ENCODE assay signal across 8 mouse cellular contexts in the genomic region with DNA sequence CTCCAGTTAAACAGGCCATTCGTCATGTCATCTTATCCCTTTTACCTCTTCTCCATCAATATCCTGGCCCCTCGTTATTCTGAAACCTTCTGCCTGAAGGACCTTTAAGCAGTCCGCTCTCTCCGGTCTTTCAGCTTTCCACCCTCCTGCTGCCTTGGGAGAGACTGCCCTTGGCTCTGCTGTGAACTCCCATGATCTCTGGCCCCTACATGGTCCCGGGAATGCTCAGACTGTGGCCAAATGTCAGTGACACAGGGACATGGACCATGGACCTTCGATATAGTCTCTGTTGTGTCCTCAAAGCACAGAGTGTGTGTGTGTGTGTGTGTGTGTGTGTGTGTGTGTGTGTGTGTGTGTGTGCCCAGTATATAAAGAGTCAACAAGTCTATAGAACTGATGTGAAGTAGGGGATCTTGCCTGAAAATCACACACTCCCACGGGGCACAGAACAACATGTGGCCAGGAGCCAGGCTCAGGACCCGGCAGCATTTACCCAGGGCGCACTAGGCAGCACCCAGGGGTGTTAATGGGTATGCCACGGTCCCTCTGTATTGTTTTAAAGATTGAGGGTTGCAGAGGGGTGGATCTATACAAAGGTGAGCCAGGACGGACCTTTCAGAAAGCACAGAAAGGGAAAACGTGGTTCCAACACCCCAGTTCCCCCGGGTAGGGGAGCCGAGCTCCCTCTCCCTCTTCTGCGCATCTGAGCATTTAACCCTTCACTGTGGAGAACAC. TPM values are rescaled to one million over a fixed set of nuclear protein-coding genes. Genes with fewer than 3 reads are reported as not detected.
DNase-seq lines count a peak whose midpoint lies in the region; ATAC-seq lines count a peak whose summit lies in the region.

No protein-coding gene starts in this region.

- no peak overlapping the region for H3K9ac ChIP-seq in heart, embryonic 12.5 days
- no peak overlapping the region for H3K9ac ChIP-seq in embryonic facial prominence, embryonic 12.5 days
- H3K9ac ChIP-seq in hindbrain, embryonic 14.5 days = peak overlapping the region; percentile 25; the same call in 1 of the 2 replicates
- no peak overlapping the region for H3K9ac ChIP-seq in midbrain, embryonic 12.5 days (replicated peaks)

- 67% methylated on average over 15 of the region's 15 CpGs for WGBS in heart, embryonic 12.5 days
- 33% methylated on average over 15 of the region's 15 CpGs for WGBS in embryonic facial prominence, embryonic 12.5 days
- 27% methylated on average over 15 of the region's 15 CpGs for WGBS in hindbrain, embryonic 14.5 days
- WGBS in midbrain, embryonic 12.5 days = 42% methylated on average over 15 of the region's 15 CpGs

- no peaks in the 10 kb centered on the region for H3K9me3 ChIP-seq in heart, embryonic 12.5 days (replicated peaks)
- H3K9me3 ChIP-seq in embryonic facial prominence, embryonic 12.5 days = no peaks in the 10 kb centered on the region
- no peaks in the 10 kb centered on the region for H3K9me3 ChIP-seq in hindbrain, embryonic 14.5 days (ENCODE audit: control insufficient read depth, low read length)
- H3K9me3 ChIP-seq in midbrain, embryonic 12.5 days = no peaks in the 10 kb centered on the region

- ATAC-seq in heart, embryonic 12.5 days (ENCODE audit: insufficient number of reproducible peaks, low FRiP score) = no peak
- ATAC-seq in embryonic facial prominence, embryonic 12.5 days (ENCODE audit: insufficient number of reproducible peaks, insufficient read depth, low FRiP score, low TSS enrichment) = no peak
- no peak for ATAC-seq in hindbrain, embryonic 14.5 days (ENCODE audit: low FRiP score)
- ATAC-seq in midbrain, embryonic 12.5 days (ENCODE audit: low FRiP score, low read depth) = no peak

- H3K36me3 ChIP-seq in heart, embryonic 12.5 days = no peaks in the 10 kb centered on the region
- H3K36me3 ChIP-seq in embryonic facial prominence, embryonic 12.5 days = no peaks in the 10 kb centered on the region
- no peaks in the 10 kb centered on the region for H3K36me3 ChIP-seq in hindbrain, embryonic 14.5 days (replicated peaks; ENCODE audit: control insufficient read depth, insufficient read depth)
- no peaks in the 10 kb centered on the region for H3K36me3 ChIP-seq in midbrain, embryonic 12.5 days

- intact Hi-C loops in heart, postnatal 25 days (cut with DNase I) = no loop called here
- intact Hi-C loops in left cerebral cortex, postnatal 14 days (cut with DNase I) = no loop called here

- peaks cover 82% of the 10 kb centered on the region for H3K4me1 ChIP-seq in heart, embryonic 12.5 days (replicated peaks)
- H3K4me1 ChIP-seq in embryonic facial prominence, embryonic 12.5 days = peaks cover 74% of the 10 kb centered on the region
- H3K4me1 ChIP-seq in hindbrain, embryonic 14.5 days (replicated peaks; ENCODE audit: control insufficient read depth, insufficient read depth, low read length) = peaks cover 77% of the 10 kb centered on the region
- peaks cover 73% of the 10 kb centered on the region for H3K4me1 ChIP-seq in midbrain, embryonic 12.5 days

- H3K27ac ChIP-seq in heart, embryonic 12.5 days (ENCODE audit: poor library complexity, severe bottlenecking) = peak overlapping the region; percentile 64
- peak overlapping the region; percentile 78 for H3K27ac ChIP-seq in embryonic facial prominence, embryonic 12.5 days
- peak overlapping the region; percentile 92 for H3K27ac ChIP-seq in hindbrain, embryonic 14.5 days
- H3K27ac ChIP-seq in midbrain, embryonic 12.5 days (replicated peaks) = peak overlapping the region; percentile 78

- H3K4me3 ChIP-seq in heart, embryonic 12.5 days = no peak overlapping the region
- H3K4me3 ChIP-seq in embryonic facial prominence, embryonic 12.5 days = no peak overlapping the region
- no peak overlapping the region for H3K4me3 ChIP-seq in hindbrain, embryonic 14.5 days (replicated peaks; ENCODE audit: low read length)
- no peak overlapping the region for H3K4me3 ChIP-seq in midbrain, embryonic 12.5 days

- no peak overlapping the region for H3K4me2 ChIP-seq in heart, embryonic 12.5 days
- H3K4me2 ChIP-seq in embryonic facial prominence, embryonic 12.5 days (replicated peaks) = 0 out of 2 replicates have a peak overlapping the region, but pooled peaks have one; percentile 12
- H3K4me2 ChIP-seq in hindbrain, embryonic 14.5 days (replicated peaks) = peak overlapping the region; percentile 11; the same call in 1 of the 2 replicates
- H3K4me2 ChIP-seq in midbrain, embryonic 12.5 days (replicated peaks) = no peak overlapping the region

- H3K27me3 ChIP-seq in heart, embryonic 12.5 days (replicated peaks) = no peaks in the 10 kb centered on the region
- no peaks in the 10 kb centered on the region for H3K27me3 ChIP-seq in embryonic facial prominence, embryonic 12.5 days
- no peaks in the 10 kb centered on the region for H3K27me3 ChIP-seq in hindbrain, embryonic 14.5 days (ENCODE audit: control insufficient read depth, insufficient read depth, low read length)
- no peaks in the 10 kb centered on the region for H3K27me3 ChIP-seq in midbrain, embryonic 12.5 days

- no peak for DNase-seq in heart, postnatal 25 days (ENCODE audit: low spot score)
- no peak for DNase-seq in hindbrain, embryonic 14.5 days (ENCODE audit: low spot score)
- no peak for DNase-seq in adipocyte (ENCODE audit: low spot score)
- no peak for DNase-seq in lung, postnatal 14 days
- DNase-seq in left cerebral cortex, postnatal 14 days (ENCODE audit: low spot score in 2 of 2) = no peak

RNA-seq across cellular contexts. Expression of gene Tpcn1, which starts 23.1 kb away (rescaled TPM):
- 17.1 and 17.3 TPM in 2 replicates for polyA plus RNA-seq in heart, embryonic 12.5 days (2016; fragmentation: Nextera tagmentation; extraction: Ambion mirVana)
- total RNA-seq in heart, postnatal 25 days (2021) = 10 to 100 TPM; 36.0 to 37.9 TPM
- polyA plus RNA-seq in embryonic facial prominence, embryonic 12.5 days (2016; fragmentation: Nextera tagmentation; extraction: Ambion mirVana) = 17.4 and 18.9 TPM in 2 replicates
- 13.4 and 15.7 TPM in 2 replicates for polyA plus RNA-seq in hindbrain, embryonic 14.5 days (2014; fragmentation: Nextera tagmentation; extraction: Ambion mirVana)
- 12.9 and 14.2 TPM in 2 replicates for polyA plus RNA-seq in midbrain, embryonic 12.5 days (2016; fragmentation: Nextera tagmentation; extraction: Ambion mirVana)
- 10 to 100 TPM; 47.7 to 50.0 TPM for total RNA-seq in left cerebral cortex, postnatal 14 days (2021)

RNA-seq across cellular contexts. Expression of gene Iqcd, which starts 23.5 kb away (rescaled TPM):
- 0.19 and 0.33 TPM in 2 replicates for polyA plus RNA-seq in heart, embryonic 12.5 days (2016; fragmentation: Nextera tagmentation; extraction: Ambion mirVana)
- not detected for total RNA-seq in heart, postnatal 25 days (2021)
- polyA plus RNA-seq in embryonic facial prominence, embryonic 12.5 days (2016; fragmentation: Nextera tagmentation; extraction: Ambion mirVana) = 0.65 and 0.70 TPM in 2 replicates
- 1.5 and 1.9 TPM in 2 replicates for polyA plus RNA-seq in hindbrain, embryonic 14.5 days (2014; fragmentation: Nextera tagmentation; extraction: Ambion mirVana)
- 0.60 and 1.7 TPM in 2 replicates for polyA plus RNA-seq in midbrain, embryonic 12.5 days (2016; fragmentation: Nextera tagmentation; extraction: Ambion mirVana)
- total RNA-seq in left cerebral cortex, postnatal 14 days (2021) = under 1 TPM; 0.22 to 0.59 TPM

RNA-seq across cellular contexts. Expression of gene Rita1, which starts 47.1 kb away (rescaled TPM):
- 9.1 and 10.8 TPM in 2 replicates for polyA plus RNA-seq in heart, embryonic 12.5 days (2016; fragmentation: Nextera tagmentation; extraction: Ambion mirVana)
- total RNA-seq in heart, postnatal 25 days (2021) = 10 to 100 TPM; 15.4 to 18.7 TPM
- polyA plus RNA-seq in embryonic facial prominence, embryonic 12.5 days (2016; fragmentation: Nextera tagmentation; extraction: Ambion mirVana) = 16.7 and 17.5 TPM in 2 replicates
- 20.1 and 20.6 TPM in 2 replicates for polyA plus RNA-seq in hindbrain, embryonic 14.5 days (2014; fragmentation: Nextera tagmentation; extraction: Ambion mirVana)
- 15.5 and 16.0 TPM in 2 replicates for polyA plus RNA-seq in midbrain, embryonic 12.5 days (2016; fragmentation: Nextera tagmentation; extraction: Ambion mirVana)
- 10 to 100 TPM; 31.5 to 32.4 TPM for total RNA-seq in left cerebral cortex, postnatal 14 days (2021)

RNA-seq across cellular contexts. Expression of gene Ddx54, which starts 47.2 kb away (rescaled TPM):
- polyA plus RNA-seq in heart, embryonic 12.5 days (2016; fragmentation: Nextera tagmentation; extraction: Ambion mirVana) = 38.7 and 38.8 TPM in 2 replicates
- total RNA-seq in heart, postnatal 25 days (2021) = 10 to 100 TPM; 20.1 to 21.4 TPM
- 50.9 and 53.1 TPM in 2 replicates for polyA plus RNA-seq in embryonic facial prominence, embryonic 12.5 days (2016; fragmentation: Nextera tagmentation; extraction: Ambion mirVana)
- 27.8 and 29.8 TPM in 2 replicates for polyA plus RNA-seq in hindbrain, embryonic 14.5 days (2014; fragmentation: Nextera tagmentation; extraction: Ambion mirVana)
- polyA plus RNA-seq in midbrain, embryonic 12.5 days (2016; fragmentation: Nextera tagmentation; extraction: Ambion mirVana) = 51.8 and 53.0 TPM in 2 replicates
- 10 to 100 TPM; 44.5 to 48.0 TPM for total RNA-seq in left cerebral cortex, postnatal 14 days (2021)

RNA-seq across cellular contexts. Expression of gene Slc8b1, which starts 54.4 kb away (rescaled TPM):
- polyA plus RNA-seq in heart, embryonic 12.5 days (2016; fragmentation: Nextera tagmentation; extraction: Ambion mirVana) = 4.3 and 4.5 TPM in 2 replicates
- total RNA-seq in heart, postnatal 25 days (2021) = 10 to 100 TPM in 1 of 2 experiments, 1 to 10 TPM in 1; 9.3 to 12.6 TPM
- 5.4 and 6.4 TPM in 2 replicates for polyA plus RNA-seq in embryonic facial prominence, embryonic 12.5 days (2016; fragmentation: Nextera tagmentation; extraction: Ambion mirVana)
- 1.3 and 1.4 TPM in 2 replicates for polyA plus RNA-seq in hindbrain, embryonic 14.5 days (2014; fragmentation: Nextera tagmentation; extraction: Ambion mirVana)
- 3.1 TPM in 2 replicates for polyA plus RNA-seq in midbrain, embryonic 12.5 days (2016; fragmentation: Nextera tagmentation; extraction: Ambion mirVana)
- total RNA-seq in left cerebral cortex, postnatal 14 days (2021) = 1 to 10 TPM; 5.2 to 5.4 TPM

Comparison
In these comparisons a context has a peak if more than half of its experiments do, and no peak if none do; other contexts are left out.
1. H3K4me2 ChIP-seq: peak in embryonic facial prominence, embryonic 12.5 days (single experiment) and hindbrain, embryonic 14.5 days (single experiment); none in heart, embryonic 12.5 days (single experiment) and midbrain, embryonic 12.5 days (single experiment).
2. Peak in every context shown above with its lines, with median percentiles within 50 percentile points of each other: H3K27ac ChIP-seq.